Mouse (Mus musculus) gastrocnemius, postnatal 36 days (tissue): ENCODE results near the gene Rai14. TPM values are rescaled to one million over a fixed set of nuclear protein-coding genes. Genes with fewer than 3 reads are reported as not detected.

Experiments
- DNase-seq, 2 experiments: peaks; one replicate each; pipeline ENCODE4 v3.0.0; 2022
- intact Hi-C: fragments of 180-260 bp; cut with DNase I; formaldehyde crosslinking; loops from one replicate; pipeline ENCODE4 v1.15.1; 2025
- total RNA-seq, 2 experiments: library from RNA; stranded (reverse); gene quantifications; 2 replicates each; pipeline ENCODE4 v1.2.3; 2021

Gene Rai14
- total RNA-seq, 2 experiments from 2014 or later = 2.2 to 3.1 TPM

DNA sequence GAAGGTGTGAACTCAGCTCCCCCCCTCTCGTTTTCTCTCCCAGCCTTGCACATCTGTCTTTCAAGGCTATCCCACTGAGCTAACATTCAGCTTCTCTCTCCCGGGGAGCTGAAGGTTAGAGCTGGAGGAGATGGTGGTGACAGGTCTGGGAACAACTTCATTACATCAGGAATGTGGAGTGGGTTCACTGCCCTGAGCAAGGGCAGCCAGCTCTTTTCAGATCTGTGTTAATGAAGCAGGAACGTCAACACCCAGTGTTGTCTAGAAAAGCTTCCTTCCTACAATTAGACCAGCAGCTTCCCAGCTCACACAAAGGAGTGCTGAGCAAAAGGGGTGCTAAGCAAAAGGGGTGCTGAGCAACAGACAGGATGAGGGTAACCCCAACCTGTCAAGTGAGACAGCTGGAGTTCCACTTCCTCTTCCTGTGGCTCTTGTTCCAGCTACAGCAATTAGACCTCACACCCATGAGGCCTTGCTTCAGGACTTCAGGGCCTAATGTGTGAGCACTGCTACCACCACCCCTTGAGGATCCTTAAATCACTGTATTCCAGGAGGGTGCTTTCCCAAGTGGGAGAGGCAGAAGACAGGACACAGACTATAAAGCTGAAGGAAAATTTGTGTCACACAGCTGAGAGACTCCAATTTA lies 52.3 kb downstream of the Rai14 start:
- DNase-seq = no peak
- intact Hi-C loops = no loop called here

DNA sequence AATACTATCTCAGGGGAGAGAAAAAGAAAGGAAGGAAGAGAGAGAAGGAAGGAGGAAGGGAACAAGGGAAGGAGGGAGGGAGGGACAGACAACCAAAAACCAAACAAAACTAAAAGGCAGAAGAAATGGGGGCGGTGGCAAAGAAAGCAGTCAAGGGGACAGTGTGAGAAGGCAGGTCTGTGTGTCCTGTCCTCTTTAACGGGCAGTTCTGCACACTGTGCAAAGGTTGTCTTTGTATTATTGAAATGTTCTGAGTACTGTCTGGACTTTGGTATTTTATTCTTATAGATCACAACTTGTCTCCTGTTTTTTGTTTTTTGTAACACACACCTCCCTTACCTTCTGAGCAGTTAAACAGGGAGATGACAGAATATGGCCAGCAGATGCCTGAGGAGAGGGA lies 55.6 kb downstream of the Rai14 start:
- intact Hi-C loops = no loop called here
- DNase-seq = no peak

DNA sequence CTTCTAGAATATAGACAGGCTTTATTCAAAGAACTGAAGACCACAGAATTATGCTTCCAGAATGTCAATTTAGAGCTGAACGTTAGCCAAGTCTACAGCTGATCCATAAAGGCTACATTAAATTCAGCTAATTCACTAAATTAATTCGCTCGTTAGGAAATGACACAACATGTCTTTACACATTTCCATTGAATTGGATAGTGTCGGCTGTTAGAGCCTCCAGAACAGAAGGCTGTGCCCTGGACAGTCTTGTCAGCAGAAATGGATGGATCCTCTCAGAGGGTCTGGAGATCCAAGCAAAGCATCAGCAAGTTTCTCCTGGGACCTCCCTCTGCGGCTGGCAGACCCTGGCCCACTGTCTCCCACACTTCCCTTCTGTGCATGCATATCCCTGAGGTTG lies 58.3 kb downstream of the Rai14 start:
- no peak for DNase-seq

DNA sequence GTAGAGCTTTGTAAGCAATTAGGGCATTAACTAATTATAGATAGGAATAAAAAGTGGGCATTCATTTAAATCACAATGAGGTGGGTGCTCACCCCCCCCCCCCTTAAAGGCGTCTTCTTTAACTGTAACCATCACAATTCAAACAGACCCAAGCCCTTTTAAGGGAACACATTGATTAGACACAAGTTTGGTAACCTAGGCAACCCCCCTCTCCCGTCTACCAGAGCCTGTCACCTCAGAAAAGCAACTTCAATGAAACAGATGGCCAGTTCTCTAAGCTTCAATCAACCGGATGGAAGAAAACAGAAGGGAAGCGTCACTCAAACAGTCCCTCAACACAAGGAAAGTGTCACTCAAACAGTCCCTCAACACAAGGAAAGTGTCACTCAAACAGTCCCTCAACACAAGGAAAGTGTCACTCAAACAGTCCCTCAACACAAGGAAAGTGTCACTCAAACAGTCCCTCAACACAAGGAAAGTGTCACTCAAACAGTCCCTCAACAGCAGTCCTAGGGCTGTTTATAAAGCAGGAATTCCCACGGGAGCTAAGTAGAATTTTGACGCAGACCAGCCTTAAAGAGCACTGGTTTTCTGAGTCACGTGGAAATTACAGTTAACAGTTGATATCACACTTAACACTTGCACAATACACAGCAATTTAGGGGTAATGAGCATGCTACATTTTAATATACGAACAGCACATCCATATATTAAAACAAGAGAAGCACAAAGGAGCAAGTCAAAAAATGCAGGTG lies 59.1 kb downstream of the Rai14 start:
- intact Hi-C loops = no loop called here
- DNase-seq = no peak

More for the DNA sequence above, 58.3 kb downstream of the Rai14 start:
- intact Hi-C loops = no loop called here

DNA sequence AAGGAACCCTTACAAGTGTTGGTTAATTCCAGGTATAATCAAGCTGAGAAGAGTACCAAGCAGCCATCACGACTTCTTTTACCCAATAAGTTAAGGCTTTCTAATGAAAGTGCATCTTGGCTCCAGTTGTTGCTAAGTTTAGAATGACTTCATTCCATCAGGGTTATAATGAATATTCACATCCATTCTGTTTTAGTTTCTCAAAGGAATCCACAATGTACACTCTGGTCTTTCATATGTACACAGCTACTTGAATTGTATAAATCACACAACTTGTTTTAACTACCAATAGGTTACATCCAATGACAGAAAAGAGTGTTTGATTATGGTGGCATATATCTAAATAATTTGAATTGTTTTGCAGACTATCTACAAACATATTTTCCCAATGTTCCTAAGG lies 59.7 kb downstream of the Rai14 start:
- intact Hi-C loops = no loop called here
- DNase-seq = no peak

DNA sequence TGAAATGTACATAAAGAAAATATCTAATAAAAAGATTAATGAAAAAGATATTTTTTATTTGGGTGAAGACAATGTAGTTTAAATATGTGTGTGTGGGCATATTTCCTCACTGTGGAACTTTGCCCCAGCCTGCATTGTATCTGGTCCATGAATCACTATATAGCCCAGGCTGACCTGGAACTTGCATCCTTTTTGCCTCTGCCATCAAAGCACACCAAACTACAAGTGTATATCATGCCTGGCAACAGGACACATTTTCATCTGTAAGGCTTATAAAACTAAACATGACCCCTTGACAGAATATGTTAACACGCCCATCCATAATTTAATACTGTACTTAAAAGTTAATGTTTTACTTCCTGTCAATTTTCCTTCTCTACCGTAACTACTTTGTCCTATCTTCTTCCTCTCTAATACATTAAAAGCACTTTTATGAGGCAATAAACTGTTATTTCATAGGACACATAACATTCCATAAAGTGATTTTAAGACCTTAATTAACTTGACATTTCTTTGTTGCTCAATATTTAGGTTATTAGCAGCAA lies 61.4 kb downstream of the Rai14 start:
- intact Hi-C loops = no loop called here
- no peak for DNase-seq

DNA sequence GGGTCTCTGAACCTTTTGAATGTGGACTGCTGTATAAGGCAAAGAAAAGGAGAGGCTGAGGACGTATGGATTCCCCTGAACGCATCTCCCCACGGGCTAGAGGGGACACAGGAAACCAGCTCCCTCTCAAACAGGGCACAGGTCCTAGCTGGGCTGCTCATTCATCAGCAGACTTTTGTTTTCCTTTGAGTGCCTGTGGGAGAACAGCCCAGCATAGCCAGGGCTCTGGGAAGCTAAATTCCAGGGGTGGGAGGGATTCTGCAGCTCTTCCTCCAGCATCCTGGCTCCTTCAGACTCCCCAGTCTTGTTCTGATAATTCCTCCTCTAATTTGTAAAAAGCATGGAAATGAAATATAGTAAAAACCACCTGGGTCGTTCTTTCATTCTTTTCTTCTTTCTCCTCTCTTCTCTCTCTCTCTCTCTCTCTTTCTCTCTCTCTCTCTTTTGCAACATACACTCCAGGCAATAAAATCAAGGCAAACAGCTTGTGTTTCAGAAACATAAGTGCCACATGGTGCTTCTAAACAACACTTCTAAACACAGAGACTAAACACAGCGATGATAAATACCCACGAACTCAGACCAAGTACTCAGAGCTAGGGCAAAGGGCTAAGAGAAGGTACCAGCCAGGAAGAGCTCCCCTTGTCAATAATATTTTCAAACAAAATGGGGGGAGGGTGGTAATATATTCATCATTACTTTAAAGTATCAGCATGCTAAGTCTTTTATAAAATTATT lies 65.9 kb downstream of the Rai14 start:
- intact Hi-C loops = no loop called here
- DNase-seq = peak in 1 of 2 experiments; percentile 11

DNA sequence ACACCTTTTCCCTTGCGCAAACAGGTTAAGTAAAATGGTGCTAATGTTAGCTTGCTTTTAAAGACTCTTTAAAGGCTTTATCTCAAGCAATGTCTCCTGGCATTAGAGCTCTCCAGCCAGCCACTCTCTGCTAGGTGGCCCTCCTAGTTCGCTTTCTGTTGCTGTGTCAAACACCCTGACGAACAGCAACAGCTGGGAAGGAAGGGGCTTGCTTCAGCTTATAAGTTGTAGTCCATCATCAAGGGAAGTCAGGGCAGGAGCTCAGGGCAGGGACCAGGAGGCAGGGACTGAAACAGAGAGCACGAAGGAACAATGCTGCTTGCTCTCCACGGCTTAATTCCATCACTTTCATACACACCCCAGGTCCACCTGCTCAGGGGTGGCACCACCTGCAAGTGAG lies 68.1 kb downstream of the Rai14 start:
- no peak for DNase-seq
- intact Hi-C loops = no loop called here

DNA sequence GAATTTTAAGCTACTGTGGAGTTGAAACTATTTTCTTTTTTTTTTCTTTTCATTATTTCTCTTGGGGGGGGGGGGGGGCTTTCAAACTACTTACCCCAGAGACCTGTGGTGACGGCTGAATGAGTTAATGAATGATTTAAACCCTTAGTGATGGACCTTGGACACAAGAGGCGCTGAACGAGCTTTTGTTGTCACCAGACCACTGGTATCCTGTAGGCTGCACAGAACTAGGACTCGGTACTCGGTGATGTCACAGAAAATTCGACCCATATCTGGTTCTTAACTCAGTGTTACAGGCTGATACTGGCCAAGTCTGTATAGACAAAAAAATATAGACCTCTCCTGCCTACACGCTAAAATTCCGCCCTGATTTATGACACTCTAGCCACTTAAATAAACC lies 69.3 kb downstream of the Rai14 start:
- no peak for DNase-seq
- intact Hi-C loops = no loop called here

DNA sequence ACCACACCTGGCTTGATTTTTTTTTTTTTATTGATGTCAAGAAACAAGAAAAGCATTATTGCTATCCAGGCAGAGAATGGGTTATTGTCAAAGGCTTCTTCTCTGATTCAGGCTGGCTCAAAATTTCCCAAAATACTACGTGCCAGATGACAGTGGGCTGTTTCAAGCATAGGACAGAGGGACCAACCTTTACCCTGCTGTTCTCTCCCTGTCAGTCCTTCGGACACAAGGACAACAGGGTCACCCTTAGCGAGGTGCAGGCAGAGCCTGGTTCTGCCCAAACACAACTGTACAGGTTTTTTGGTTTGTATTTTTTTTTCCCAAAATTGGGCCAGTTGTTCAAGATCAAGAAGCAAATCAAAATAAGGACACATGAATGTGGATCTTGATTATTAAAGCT lies 70.6 kb downstream of the Rai14 start:
- intact Hi-C loops = no loop called here
- no peak for DNase-seq

DNA sequence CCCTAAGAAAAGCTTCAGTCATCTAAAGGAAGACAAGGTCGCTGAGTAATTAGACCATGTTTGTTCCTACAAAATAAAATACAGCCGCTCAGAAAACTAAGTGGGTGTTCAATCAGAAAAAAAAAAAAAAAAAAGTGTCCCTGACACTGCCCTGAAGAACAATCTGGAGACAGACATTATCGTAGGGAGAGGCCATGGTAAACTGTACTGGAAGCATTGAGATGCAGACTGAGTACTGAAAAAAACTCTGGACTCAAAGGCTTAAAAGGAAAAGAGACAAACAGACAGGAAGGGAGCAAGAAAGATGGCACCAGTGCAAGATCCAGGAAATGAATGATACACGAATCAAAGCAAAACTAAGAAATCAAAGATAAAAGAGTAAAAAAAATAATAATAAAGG lies 71.2 kb downstream of the Rai14 start:
- intact Hi-C loops = no loop called here
- DNase-seq = no peak

DNA sequence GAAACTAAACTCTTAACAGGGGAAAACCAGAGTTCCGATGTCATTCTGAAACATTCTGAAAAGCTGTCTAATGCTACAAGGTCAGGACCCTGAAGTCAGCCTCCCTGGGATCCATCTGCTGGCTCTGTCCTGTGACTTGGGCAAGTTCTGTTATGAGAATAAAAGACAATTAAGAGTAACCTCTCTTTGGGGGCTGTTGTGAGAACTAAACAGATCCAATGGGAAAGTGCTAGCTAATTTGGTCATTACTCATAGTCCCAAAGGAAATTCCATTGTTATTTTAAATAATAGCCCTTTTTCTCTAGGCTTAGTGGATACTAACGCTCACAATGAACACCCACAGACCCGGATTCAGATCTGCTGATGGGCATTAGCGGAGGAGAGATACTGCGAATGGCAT lies 72.0 kb downstream of the Rai14 start:
- intact Hi-C loops = no loop called here
- DNase-seq = no peak

DNA sequence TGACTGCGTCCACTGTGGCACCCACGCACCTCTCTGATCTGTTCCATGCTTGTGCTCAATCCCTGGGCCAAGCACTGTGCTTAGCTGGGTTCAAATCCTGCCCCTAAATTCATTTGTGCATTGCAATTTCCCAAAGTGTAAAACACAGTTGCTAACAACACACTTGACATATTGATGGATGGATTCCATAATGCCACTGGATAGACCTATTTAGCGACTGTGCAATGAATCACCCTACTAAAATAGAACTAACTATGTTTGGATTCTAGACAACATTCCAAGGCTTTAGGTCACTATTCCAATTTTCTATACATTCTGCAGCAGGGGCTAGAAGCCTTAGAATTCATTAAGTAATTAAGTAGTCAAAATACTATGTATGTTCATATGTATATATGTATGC lies 73.7 kb downstream of the Rai14 start:
- no peak for DNase-seq
- intact Hi-C loops = no loop called here

DNA sequence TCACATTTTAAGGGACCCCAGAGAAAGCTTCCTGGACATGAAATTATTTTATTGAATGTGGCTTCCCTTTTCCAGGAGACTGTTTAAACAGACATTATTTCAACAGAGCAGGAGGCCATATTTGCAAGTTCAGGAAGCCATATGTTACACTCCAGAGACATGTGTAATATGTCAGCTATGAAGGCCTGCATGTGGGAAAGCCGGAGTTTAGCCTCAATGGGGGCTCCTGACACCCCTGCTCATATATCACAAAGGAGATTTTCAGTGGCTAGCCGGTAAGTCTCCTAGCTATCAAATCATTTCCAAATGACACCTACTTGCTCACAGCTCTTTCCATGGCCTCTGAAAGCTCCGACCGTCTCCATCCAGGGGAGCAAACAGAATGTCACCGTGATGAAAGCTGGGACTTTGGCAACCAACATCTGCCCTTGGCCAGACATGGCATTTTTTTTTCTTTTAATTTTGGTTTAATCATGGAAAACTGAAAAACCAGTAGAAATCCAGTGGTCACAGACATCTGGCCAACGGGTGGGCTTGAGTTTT lies 77.1 kb downstream of the Rai14 start:
- no peak for DNase-seq
- intact Hi-C loops = no loop called here

DNA sequence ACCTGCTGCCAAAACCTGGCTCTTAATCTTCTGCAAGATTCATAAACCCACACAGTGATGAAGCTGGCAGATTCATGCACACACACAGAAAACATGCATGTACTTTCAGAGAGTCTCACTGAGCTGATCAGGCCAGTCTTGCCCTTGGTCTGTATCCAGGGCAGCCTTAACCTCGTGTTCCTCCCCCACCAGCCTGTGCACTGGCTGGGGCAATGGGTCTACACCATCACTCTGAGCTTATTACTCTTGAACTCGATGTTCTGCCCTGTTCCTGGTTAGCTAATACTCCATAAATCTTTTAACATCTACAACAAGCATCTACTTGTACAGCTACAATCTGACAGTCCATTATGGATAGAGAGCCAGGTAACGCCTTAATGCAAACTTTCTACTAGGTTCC lies 77.6 kb downstream of the Rai14 start:
- no peak for DNase-seq

DNA sequence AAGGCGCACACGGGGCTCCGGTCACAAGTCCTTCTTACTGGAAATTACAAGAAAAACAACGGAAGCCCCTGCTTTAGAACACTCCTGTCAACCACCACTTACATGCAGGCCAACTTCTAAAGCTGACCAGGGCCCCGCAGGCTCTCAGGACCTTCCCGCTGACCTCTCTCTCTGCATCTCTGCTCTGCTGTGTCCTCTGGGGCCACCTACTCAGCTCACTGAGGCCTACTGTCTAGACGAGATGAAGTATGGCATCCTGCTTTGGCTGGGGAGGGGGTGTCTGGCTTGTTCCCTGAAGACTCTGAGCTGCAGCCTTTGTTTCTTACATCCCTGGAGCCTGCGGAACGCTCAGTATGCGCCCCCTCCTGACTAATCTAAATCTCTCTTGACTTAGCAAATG lies 79.3 kb downstream of the Rai14 start:
- no peak for DNase-seq
- intact Hi-C loops = no loop called here

More for the DNA sequence above, 77.6 kb downstream of the Rai14 start:
- intact Hi-C loops = no loop called here

DNA sequence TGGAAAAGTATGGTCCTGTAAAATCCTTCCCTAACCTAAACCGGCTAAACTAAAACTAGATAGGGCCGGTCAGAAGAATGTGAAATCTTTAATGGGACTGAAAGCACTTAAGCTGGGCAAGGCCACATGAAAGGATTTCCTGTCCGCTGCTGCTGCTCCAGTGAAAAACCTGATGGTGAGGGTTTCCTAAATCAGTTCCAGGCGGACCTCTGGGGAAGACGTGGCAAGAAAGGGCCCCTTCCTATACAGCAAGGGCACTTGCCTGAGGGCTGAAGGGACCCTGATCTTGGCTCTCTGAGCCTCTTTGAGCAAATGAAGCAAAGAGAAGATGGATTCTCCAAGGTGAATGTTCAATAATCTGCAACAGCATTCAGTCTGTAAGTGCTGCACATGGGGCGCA lies 80.2 kb downstream of the Rai14 start:
- intact Hi-C loops = no loop called here
- DNase-seq = no peak

DNA sequence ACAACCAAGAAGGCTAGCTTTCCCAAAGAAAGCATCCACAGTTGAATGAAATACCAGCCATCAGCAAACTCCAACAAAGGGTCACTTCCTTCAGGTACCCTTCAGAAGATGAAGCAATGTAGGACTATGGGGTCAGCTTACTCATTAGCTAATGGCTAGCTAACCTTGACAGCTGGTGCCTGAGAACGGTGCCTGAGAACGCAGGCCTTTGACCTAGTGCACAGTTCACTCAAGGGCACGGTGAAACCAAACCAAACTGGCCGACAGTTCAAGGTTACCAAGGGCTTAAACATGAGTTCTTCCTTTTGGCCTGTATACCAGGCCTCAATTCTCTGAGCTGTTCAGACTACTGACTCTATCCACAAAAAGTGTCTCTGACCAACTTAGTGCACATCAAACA lies 81.0 kb downstream of the Rai14 start:
- no peak for DNase-seq
- intact Hi-C loops = no loop called here

DNA sequence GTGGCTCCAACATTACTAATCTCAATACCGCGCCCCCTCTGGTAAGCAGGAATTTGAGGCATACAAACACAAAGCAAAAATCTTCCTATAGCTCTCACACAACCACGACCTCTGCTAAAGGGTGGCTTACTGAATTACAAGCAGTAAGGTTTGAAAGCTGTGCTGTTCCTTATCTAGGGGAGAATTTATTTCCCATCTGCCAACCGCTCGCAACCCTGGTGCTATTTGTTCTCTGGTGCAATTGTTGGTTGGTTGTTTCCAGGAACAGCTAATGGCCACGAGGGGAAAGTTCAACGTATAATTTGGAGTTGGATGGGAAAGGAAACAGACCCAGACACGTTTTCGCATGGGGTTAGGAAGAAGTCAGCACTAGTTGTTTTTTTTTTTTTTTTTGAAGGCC lies 81.8 kb downstream of the Rai14 start:
- no peak for DNase-seq
- intact Hi-C loops = no loop called here

DNA sequence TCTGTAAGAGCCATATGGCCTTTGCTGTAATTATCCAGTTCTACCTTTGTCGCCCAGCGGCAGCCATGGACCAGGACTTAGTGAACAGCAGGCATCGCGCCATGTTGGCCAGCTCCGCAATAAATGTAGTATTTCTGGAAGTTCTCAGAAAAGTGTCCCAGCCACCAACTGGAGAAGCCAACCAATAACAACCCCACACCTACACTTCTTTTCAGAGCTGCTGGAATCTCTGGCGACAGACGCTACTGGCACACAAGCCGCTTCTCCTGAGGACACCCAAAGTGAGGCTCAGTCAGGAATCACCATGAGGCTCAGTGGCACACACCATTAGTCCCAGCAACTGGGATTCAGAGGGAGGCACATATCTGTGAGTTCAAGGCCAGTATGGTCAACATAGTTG lies 82.4 kb downstream of the Rai14 start:
- intact Hi-C loops = no loop called here
- DNase-seq = no peak

DNA sequence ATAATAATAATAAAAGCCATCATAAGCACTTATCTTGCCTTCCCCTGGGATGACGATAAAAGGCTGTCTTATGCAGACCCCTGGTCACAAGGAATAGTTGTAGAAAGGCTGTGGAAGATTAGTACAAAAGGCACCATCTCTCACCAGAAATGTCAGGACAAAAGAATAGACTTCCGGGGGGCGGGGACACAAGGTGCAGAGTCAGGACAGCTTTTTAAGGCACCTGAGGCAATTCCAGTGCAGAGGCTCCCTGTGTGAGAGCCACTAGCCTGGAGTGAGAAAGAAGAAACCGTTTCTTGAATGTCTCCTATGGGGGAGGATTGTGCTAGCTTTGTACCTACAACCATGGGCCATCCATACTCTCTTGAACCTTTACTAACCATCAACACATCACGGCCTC lies 82.9 kb downstream of the Rai14 start:
- DNase-seq = no peak
- intact Hi-C loops = no loop called here
